Mouse (Mus musculus) neural tube, embryonic 13.5 days (tissue): ENCODE data around the gene Hhipl1. TPM values are rescaled to one million over a fixed set of nuclear protein-coding genes. Genes with fewer than 3 reads are reported as not detected.

Source experiments
- ATAC-seq: fragments of 200-750 bp; cut with Nextera tagmentation; 2 replicates; pipeline ENCODE4 v1.8.0; 2017; ENCODE audit warnings: low read depth, mild to moderate bottlenecking, moderate TSS enrichment, moderate library complexity
- H3K27ac ChIP-seq: fragments of 300-500 bp; sonication (generic); replicated peaks from 2 replicates; pipeline ENCODE4 v1.5.1; 2015; ENCODE audit warnings: moderate library complexity, mild to moderate bottlenecking, inconsistent platforms
- H3K27me3 ChIP-seq: fragments of 300-500 bp; sonication (generic); 2 replicates; pipeline ENCODE4 v1.6.1; 2015; ENCODE audit warnings: mild to moderate bottlenecking, inconsistent platforms
- H3K36me3 ChIP-seq: fragments of 300-500 bp; sonication (generic); 2 replicates; pipeline ENCODE4 v1.6.1; 2015; ENCODE audit warnings: mild to moderate bottlenecking, inconsistent platforms
- H3K4me1 ChIP-seq: fragments of 300-500 bp; sonication (generic); replicated peaks from 2 replicates; pipeline ENCODE4 v1.6.1; 2015; ENCODE audit warnings: inconsistent platforms
- H3K4me2 ChIP-seq: fragments of 300-500 bp; sonication (generic); 2 replicates; pipeline ENCODE4 v1.6.1; 2015; ENCODE audit warnings: inconsistent platforms, mild to moderate bottlenecking, moderate library complexity
- H3K4me3 ChIP-seq: fragments of 300-500 bp; sonication (generic); 2 replicates; pipeline ENCODE4 v1.5.1; 2015; ENCODE audit warnings: mild to moderate bottlenecking, inconsistent platforms
- H3K9ac ChIP-seq: fragments of 300-500 bp; sonication (generic); 2 replicates; pipeline ENCODE4 v1.6.1; 2015; ENCODE audit warnings: moderate library complexity, mild to moderate bottlenecking, inconsistent platforms
- H3K9me3 ChIP-seq: fragments of 300-500 bp; sonication (generic); 2 replicates; pipeline ENCODE4 v1.6.1; 2016; ENCODE audit warnings: inconsistent platforms
- WGBS: fragments of 180-500 bp; shearing (Covaris S2); methylation state at CpG from one replicate; pipeline ENCODE4 v1.1.7; 2015; 5-methylcytosine and 5-hydroxymethylcytosine counted together
- polyA plus RNA-seq: library from polyadenylated mRNA; unstranded; fragments of >200 nt; fragmentation: Nextera tagmentation; extraction: Ambion mirVana; gene quantifications from 2 replicates; pipeline ENCODE4 v1.2.1, GENCODE M21; 2015

The Hhipl1 gene
- polyA plus RNA-seq, 1 experiment from 2014 or later, result 1.6 TPM

DNA sequence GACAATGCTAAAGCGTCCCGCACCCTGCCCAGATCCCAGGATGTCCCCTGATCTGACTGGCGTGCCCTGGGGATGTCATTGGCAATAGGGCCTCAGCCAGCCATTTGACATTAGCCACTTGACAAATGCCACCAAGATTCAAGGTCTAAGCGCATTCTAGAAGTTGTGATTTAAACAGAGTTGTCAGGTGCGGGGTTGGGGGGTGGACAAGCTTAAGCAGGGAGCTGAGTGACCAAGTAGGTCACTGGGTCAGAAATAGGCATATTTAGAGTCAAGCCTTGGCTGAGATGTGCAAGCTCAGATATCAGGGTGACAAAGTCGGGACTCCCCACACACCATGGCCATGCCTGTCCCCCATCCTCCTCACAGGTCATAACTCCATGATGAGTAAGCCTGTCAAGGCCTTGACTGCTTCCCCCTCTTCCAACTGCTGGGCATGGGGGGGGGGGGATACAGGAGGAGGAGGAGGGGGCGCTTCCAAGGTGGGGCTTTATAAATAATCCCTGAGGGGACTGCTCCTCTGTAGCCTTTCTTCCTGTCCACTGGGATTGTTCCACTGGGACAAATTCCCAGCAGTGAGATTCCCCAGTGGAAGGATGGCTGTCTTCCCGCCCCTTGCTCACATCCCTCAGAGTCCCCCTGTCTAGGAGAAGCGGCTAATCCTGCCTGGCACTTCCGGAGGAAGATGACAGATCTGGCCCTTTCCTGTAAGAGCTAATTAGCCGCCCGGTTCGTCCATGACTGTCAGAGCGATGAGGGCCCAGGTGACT is 21.4 kb upstream of the Hhipl1 start:
- Histone ChIP-seq H3K27me3 (no peaks in the 10 kb centered on the region), H3K36me3 (no peaks in the 10 kb centered on the region), H3K4me1 (peaks cover 29% of the 10 kb centered on the region), H3K27ac (peak overlapping the region; percentile 73), H3K9ac (peak overlapping the region; percentile 22; the same call in 1 of the 2 replicates), H3K9me3 (no peaks in the 10 kb centered on the region), H3K4me2 (peak overlapping the region; percentile 31), H3K4me3 (no peak overlapping the region)
- 35% methylated on average over 14 of the region's 14 CpGs for WGBS
- ATAC-seq, result peak; percentile 33; the same call in 1 of the 2 replicates

DNA sequence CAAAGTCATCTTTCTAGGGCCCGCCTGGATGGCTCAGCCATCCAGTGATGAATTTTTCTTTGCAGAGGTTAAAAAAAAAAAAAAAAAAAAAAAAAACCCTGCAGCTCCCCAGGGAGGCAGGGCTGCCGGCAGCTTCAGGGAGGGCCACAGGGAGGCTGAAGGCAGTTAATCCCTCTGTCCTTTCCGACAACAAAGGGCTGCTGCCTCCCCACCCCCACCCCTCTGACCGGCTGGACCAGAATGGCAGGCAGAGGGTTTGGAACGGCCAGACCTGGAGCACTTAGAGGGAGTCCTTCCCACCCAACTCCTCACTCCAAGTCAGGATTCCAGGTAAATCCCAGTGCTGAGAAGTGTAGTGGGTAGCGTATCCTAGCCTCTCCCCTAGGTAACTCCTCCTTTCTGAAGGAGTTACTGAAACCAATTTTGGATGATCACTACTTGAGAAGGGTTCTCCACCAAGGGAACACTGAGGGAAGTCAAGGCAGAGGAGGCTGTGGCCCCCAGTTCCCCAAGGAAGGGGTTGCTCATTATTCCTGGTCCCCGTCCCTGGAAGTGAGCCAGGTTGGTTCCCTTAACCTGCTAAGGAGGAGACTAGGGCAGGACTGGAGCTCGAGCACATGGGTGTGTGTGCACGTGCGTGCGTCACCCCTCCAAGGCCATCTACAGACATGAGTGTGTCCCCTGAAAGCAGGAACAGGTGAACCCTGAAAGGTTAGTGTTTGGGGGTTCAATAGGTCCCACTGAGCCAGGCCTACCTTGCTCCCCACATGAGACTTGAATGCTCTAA is 20.7 kb upstream of the Hhipl1 start:
- no peaks in the 10 kb centered on the region for H3K9me3 ChIP-seq
- ATAC-seq, result peak; percentile 36; the same call in 1 of the 2 replicates
- H3K27ac ChIP-seq, result peak overlapping the region; percentile 73
- no peaks in the 10 kb centered on the region for H3K27me3 ChIP-seq
- peak overlapping the region; percentile 31 for H3K4me2 ChIP-seq
- peak overlapping the region; percentile 38; the same call in 1 of the 2 replicates for H3K9ac ChIP-seq
- 31% methylated on average over 11 of the region's 11 CpGs for WGBS
- no peaks in the 10 kb centered on the region for H3K36me3 ChIP-seq
- H3K4me3 ChIP-seq, result no peak overlapping the region
- H3K4me1 ChIP-seq, result peaks cover 29% of the 10 kb centered on the region

DNA sequence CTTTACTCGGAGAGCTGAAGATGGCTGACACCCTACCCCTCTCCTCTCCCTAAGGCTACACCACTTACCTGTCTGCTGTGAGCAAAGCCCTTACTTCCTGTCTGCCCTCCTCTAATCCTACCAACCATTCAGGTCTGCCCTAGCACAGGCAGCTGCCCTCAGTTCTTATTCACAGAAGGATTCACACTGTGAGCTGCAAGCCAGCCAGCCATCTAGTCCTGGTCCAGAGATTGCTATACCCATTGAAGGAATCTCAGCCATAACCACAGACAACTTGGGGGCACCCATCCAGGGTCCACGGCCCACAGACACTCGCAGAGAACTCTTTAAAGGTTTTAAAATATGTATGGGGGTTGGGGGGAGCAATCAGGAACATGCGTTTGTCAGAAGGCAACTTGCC is 19.7 kb upstream of the Hhipl1 start:
- no peak overlapping the region for H3K9ac ChIP-seq
- no peak for ATAC-seq
- no peaks in the 10 kb centered on the region for H3K27me3 ChIP-seq
- 0 out of 2 replicates have a peak overlapping the region, but pooled peaks have one; percentile 73 for H3K27ac ChIP-seq
- H3K36me3 ChIP-seq, result no peaks in the 10 kb centered on the region
- no peaks in the 10 kb centered on the region for H3K9me3 ChIP-seq
- H3K4me3 ChIP-seq, result no peak overlapping the region
- peaks cover 29% of the 10 kb centered on the region for H3K4me1 ChIP-seq
- WGBS, result 85% methylated on average over 4 of the region's 4 CpGs
- H3K4me2 ChIP-seq, result no peak overlapping the region

DNA sequence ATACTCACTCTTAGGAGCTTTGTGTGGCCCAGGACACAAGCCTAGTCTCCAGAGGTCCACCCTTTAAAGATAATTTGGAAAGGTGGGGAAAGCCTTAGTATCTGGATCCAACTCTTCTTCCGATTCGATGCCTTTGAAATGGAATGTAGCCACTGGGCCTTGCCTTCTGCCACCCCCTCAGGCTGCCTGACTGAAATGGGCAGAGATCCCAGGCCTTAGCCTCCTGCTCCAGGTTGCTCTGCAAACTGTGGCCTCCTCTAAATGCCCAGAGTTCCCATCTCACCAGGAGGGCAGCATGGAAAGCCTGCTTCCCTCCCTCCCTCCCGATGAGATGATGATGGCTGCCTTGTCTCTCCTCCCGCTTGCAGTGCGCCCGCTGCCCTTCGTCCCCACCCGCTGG is 19.1 kb upstream of the Hhipl1 start:
- Histone ChIP-seq H3K9me3 (no peaks in the 10 kb centered on the region), H3K36me3 (no peaks in the 10 kb centered on the region), H3K4me2 (no peak overlapping the region), H3K4me1 (peaks cover 32% of the 10 kb centered on the region), H3K9ac (no peak overlapping the region), H3K27ac (no peak overlapping the region), H3K4me3 (no peak overlapping the region), H3K27me3 (no peaks in the 10 kb centered on the region)
- WGBS, result 87% methylated on average over 8 of the region's 8 CpGs
- no peak for ATAC-seq

DNA sequence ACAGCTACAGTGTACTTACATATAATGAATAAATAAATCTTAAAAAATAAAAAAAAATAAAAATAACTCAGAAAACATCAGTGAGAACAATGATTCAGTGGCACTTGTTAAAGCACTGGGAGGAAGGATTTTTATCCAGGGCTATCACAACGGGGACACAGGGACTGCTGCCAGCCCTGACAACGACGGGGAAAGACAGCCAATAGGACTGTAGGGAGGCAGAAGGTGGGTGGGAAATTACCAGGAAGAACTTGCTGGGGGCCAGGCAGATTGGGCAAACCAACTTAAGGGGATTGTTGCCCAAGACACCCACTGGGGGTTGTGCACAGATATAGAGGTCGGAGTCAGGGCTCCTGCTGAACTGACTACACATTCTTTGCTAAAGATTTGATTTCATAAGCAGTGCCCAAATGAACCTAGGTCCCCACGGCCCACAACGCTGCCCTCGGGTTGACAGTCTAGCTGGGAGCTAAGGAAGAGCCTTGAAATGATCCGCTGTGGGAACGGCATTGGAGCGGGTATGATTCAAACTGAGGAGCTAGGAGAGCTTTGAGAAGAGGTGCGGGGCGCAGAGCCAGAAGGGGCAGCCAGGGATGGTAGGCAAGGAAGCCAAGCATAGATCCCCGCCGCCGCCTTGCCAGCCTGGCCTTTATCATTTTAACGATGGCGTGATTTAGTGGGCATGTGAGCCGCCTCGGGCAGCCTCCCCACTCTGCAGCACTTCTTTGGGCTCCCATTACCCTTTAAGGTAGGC is 17.8 kb upstream of the Hhipl1 start:
- no peak for ATAC-seq
- WGBS, result 57% methylated on average over 19 of the region's 19 CpGs

DNA sequence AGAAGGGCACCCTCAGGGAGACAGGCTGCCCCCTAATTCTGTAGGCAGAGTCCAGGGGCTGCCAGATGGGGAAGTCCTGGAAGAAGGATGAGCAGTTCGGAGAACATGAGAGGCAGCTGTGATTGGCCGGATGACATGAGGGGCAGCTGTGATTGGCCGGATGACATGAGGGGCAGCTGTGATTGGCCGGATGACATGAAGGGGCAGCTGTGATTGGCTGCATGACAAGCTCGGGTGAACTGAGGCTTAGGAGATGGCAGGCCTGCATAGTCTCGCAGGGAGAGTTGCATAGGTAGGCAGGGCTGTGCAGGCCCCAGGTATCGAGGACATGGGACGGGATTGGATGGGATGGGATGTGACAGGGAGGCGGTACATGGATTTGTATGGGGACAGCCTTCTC is 13.7 kb upstream of the Hhipl1 start:
- H3K4me2 ChIP-seq, result peak overlapping the region; percentile 44
- no peaks in the 10 kb centered on the region for H3K27me3 ChIP-seq
- no peaks in the 10 kb centered on the region for H3K9me3 ChIP-seq
- no peaks in the 10 kb centered on the region for H3K36me3 ChIP-seq
- WGBS, result 8% methylated on average over 9 of the region's 9 CpGs
- H3K9ac ChIP-seq, result peak overlapping the region; percentile 43; the same call in 1 of the 2 replicates
- ATAC-seq, result peak; percentile 84
- H3K4me1 ChIP-seq, result peaks cover 26% of the 10 kb centered on the region
- no peak overlapping the region for H3K4me3 ChIP-seq
- H3K27ac ChIP-seq, result 0 out of 2 replicates have a peak overlapping the region, but pooled peaks have one; percentile 33

More for the DNA sequence above, 17.8 kb upstream of the Hhipl1 start:
- Histone ChIP-seq H3K4me1 (peaks cover 42% of the 10 kb centered on the region), H3K9ac (0 out of 2 replicates have a peak overlapping the region, but pooled peaks have one; percentile 31), H3K9me3 (no peaks in the 10 kb centered on the region), H3K4me2 (no peak overlapping the region), H3K36me3 (no peaks in the 10 kb centered on the region), H3K4me3 (no peak overlapping the region), H3K27me3 (no peaks in the 10 kb centered on the region), H3K27ac (no peak overlapping the region)

DNA sequence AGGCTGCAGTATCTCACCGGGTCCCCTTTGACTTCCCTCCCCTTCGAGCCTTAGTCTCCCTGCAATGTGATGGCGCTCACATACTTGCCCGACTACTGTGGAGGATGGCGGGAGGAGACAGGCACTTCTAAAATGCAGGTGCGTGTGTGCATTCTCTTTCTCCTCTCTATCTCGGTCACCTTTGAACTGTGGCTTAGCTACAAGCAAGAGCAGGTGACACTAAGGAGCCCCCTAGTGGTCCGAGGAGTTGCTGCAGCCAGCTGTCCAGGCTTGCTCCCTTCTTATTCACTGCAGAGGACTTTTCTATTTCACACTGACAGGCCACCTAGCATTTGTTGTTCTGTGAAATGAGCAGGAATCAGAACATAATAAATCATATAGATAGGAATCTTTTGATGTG is 13.1 kb upstream of the Hhipl1 start:
- 0 out of 2 replicates have a peak overlapping the region, but pooled peaks have one; percentile 33 for H3K27ac ChIP-seq
- no peaks in the 10 kb centered on the region for H3K9me3 ChIP-seq
- 3% methylated on average over 8 of the region's 8 CpGs for WGBS
- H3K36me3 ChIP-seq, result no peaks in the 10 kb centered on the region
- no peaks in the 10 kb centered on the region for H3K27me3 ChIP-seq
- peak; percentile 75 for ATAC-seq
- peak overlapping the region; percentile 10; the same call in 1 of the 2 replicates for H3K9ac ChIP-seq
- no peak overlapping the region; the same call in 1 of the 2 replicates for H3K4me3 ChIP-seq
- H3K4me1 ChIP-seq, result peaks cover 26% of the 10 kb centered on the region
- H3K4me2 ChIP-seq, result peak overlapping the region; percentile 44

DNA sequence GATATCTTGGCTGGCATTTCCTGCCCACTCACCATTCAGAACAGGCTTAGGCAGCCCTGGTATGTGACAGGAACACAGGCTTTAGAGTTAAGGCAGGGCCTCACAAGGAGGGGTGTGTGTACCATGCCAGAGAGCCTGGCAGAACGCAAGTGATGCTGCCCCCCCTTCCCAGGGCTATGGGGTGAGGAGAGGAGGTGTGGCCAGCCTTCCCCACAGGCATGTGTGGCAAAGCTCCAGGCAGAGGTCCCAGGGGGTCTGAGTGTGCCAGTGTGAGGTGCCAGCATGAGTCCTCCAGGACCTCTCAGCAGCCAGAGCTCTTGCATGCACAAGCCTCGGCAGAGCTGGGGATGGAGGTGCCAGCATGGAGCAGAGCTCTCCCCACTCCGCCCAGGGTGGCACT is 11.4 kb upstream of the Hhipl1 start:
- no peak overlapping the region for H3K9ac ChIP-seq
- H3K4me3 ChIP-seq, result no peak overlapping the region
- H3K9me3 ChIP-seq, result no peaks in the 10 kb centered on the region
- no peak overlapping the region for H3K4me2 ChIP-seq
- WGBS, result 58% methylated on average over 3 of the region's 3 CpGs
- no peak overlapping the region for H3K27ac ChIP-seq
- peaks cover 18% of the 10 kb centered on the region for H3K4me1 ChIP-seq
- no peaks in the 10 kb centered on the region for H3K27me3 ChIP-seq
- no peak for ATAC-seq
- no peaks in the 10 kb centered on the region for H3K36me3 ChIP-seq

DNA sequence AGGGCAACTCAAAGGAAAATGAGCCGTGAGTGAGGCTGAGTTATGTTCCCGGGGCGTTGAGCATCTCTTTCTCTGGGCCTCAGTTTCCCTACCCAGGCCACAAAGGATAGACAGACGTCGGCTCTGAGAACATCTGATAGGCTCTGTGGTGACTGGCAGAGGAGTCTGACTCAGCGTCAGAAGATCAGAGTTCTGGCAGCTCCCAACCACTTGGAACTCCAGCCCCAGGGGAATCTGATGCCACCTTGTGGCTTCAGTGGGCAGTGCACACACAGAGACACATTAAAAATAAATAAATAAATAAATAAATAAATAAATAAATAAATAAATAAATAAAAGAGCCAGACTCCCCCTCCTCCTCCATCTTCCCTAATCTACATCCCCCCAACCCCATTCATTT is 9.0 kb upstream of the Hhipl1 start:
- Histone ChIP-seq H3K27ac (no peak overlapping the region), H3K9ac (no peak overlapping the region), H3K4me3 (no peak overlapping the region), H3K36me3 (no peaks in the 10 kb centered on the region), H3K27me3 (no peaks in the 10 kb centered on the region), H3K9me3 (no peaks in the 10 kb centered on the region), H3K4me1 (peaks cover 15% of the 10 kb centered on the region), H3K4me2 (no peak overlapping the region)
- ATAC-seq, result no peak
- 86% methylated on average over 6 of the region's 6 CpGs for WGBS

DNA sequence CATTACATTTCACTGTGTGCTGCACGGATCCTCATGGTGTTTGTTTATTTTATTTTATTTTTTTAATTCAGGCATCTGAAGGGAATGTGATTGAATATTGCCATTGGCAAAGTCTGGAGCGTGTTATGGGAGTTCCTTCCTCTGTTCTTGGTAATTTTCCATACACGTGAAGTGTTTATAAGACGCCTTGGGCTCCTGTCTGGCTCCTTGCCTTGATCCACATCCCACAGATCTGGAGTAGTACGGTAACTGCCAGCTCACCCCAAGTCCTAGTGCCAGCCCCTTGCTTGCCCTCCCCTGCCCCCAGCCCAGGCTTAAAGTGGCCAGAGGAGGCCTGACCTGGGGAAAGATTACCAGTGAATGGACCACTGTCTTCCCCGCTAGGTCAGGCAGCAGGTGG is 5.1 kb upstream of the Hhipl1 start:
- Histone ChIP-seq H3K4me3 (no peak overlapping the region), H3K4me1 (peaks cover 4% of the 10 kb centered on the region), H3K27me3 (peaks cover 10% of the 10 kb centered on the region; the same call in 1 of the 2 replicates), H3K9ac (no peak overlapping the region), H3K9me3 (no peaks in the 10 kb centered on the region), H3K36me3 (no peaks in the 10 kb centered on the region), H3K27ac (no peak overlapping the region), H3K4me2 (no peak overlapping the region)
- 80% methylated on average over 6 of the region's 6 CpGs for WGBS
- no peak for ATAC-seq

- Histone ChIP-seq H3K9ac (peak overlapping the region; percentile 2; the same call in 1 of the 2 replicates), H3K27ac (no peak overlapping the region), H3K4me2 (no peak overlapping the region), H3K4me3 (no peak overlapping the region), H3K4me1 (peaks cover 13% of the 10 kb centered on the region), H3K9me3 (no peaks in the 10 kb centered on the region), H3K36me3 (no peaks in the 10 kb centered on the region), H3K27me3 (peaks cover 10% of the 10 kb centered on the region; the same call in 1 of the 2 replicates)
- ATAC-seq, result no peak
- WGBS, result 41% methylated on average over 6 of the region's 6 CpGs
Measured at GRCm38 (mm10) chr12:108303778-108304365, 2.2 kb upstream of the Hhipl1 start.
